Mouse (Mus musculus) left cerebral cortex, adult 2 months (tissue): ENCODE data around the gene Fam43b. TPM values are rescaled to one million over a fixed set of nuclear protein-coding genes. Genes with fewer than 3 reads are reported as not detected.
A peak's percentile ranks its signal among the peaks of the same experiment; 100 is the strongest.

Source experiments
- DNase-seq, 2 experiments: peaks; one replicate each; pipeline ENCODE4 v3.0.0; 2021 to 2022; ENCODE audit warnings: low spot score in 2 of 2, mixed read lengths in 1 of 2; ENCODE audit errors: extremely low spot score in 1 of 2
- H3K27ac ChIP-seq: fragments of 200-600 bp; 2 replicates; pipeline ENCODE4 v1.8.1; 2022
- H3K4me3 ChIP-seq: fragments of 200-600 bp; 2 replicates; pipeline ENCODE4 v1.8.1; 2022
- CTCF ChIP-seq: fragments of 200-600 bp; IDR thresholded peaks from 2 replicates; pipeline ENCODE4 v1.8.1; 2022; ENCODE audit warnings: antibody characterized with exemption, mild to moderate bottlenecking, moderate library complexity
- intact Hi-C: fragments of 180-260 bp; cut with DNase I; formaldehyde crosslinking; loops from one replicate; pipeline ENCODE4 v1.15.1; 2025
- total RNA-seq, 2 experiments: library from RNA; stranded (reverse); gene quantifications; 2 replicates each; pipeline ENCODE4 v1.2.3; 2021

Gene Fam43b
- total RNA-seq, 2 experiments from 2014 or later, result 33.4 to 42.4 TPM

DNA sequence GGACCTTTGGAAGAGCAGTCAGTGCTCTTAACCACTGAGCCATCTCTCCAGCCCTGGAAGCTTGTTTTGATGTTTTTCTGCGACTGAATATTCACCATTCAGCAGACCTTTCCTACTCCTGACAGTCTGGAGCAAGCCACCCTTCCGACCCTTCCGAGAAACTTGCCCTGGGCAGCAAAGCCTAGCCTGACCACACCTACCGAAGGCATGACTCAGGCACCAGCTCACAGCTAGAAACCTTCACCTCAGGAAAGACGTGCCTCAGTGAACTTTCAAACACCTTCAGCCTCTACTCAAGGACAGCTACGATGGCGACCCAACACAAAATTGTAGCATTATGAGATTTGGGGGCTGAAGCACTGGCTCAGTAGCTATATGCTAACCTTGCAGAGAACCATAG is 33.4 kb downstream of the Fam43b start:
- TF ChIP-seq CTCF, result no peak

DNA sequence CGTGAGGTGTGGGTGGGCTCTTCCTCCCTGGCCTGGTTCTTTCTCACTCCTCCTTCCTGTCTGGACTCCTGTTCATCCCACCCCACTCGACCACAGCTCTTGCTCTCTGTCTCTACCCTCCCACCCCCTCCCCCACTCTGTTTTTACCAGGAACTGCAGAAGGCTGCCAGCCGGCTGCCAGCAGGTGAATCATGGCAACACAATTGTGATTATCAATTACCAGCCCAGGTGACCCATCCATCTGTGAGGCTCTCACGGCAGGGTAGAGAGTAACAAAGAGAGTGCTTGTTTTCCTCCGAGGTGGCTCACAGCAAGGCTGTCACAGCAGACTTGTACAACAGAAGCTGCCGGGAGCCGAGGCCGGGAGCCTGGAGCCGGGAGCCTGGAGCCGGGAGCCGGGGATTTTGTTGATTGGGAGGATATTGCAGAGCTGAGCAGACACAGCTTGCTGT is 34.9 kb downstream of the Fam43b start:
- intact Hi-C loops, result no loop called here
- no peak for TF ChIP-seq CTCF
- Histone ChIP-seq H3K4me3 (no peak overlapping the region), H3K27ac (no peak overlapping the region)
- peak in 1 of 2 experiments; percentile 20 for DNase-seq

More for the DNA sequence above, 33.4 kb downstream of the Fam43b start:
- intact Hi-C loops, result no loop called here
- DNase-seq, result no peak
- H3K27ac ChIP-seq, result no peak overlapping the region
- no peak overlapping the region for H3K4me3 ChIP-seq

DNA sequence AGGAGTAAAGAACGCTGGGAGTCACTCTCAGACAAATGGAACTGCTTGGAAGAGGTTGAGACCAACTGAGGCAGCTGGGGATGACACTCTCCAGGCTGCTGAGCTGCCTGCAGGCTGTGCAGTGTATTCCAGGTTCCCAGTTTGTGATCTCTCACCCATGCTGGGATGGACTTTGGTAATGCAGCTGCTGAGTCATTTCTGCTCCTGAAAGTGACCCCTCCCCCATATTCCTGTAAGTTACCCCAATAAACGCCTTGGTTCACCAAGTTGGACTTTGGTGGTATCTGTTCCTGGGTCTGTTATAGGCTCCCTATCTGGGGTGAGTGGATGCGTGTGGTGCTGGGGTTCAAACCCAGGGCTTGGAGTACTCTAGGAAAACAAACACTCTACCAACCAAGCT is 38.2 kb downstream of the Fam43b start:
- no peak for DNase-seq
- no peak for TF ChIP-seq CTCF
- no peak overlapping the region for H3K4me3 ChIP-seq
- no peak overlapping the region for H3K27ac ChIP-seq
- intact Hi-C loops, result no loop called here

GRCm38 (mm10) chr4:138356551-138356950 is 39.8 kb downstream of the Fam43b start:
- TF ChIP-seq CTCF, result no peak
- Histone ChIP-seq H3K27ac (no peak overlapping the region), H3K4me3 (no peak overlapping the region)
- intact Hi-C loops, result no loop called here
- no peak for DNase-seq

- intact Hi-C loops, result no loop called here
- TF ChIP-seq CTCF, result no peak
- no peak for DNase-seq
- H3K27ac ChIP-seq, result no peak overlapping the region
- no peak overlapping the region for H3K4me3 ChIP-seq
Measured at GRCm38 (mm10) chr4:138356141-138356540, 40.2 kb downstream of the Fam43b start.

GRCm38 (mm10) chr4:138355496-138355895 is 40.8 kb downstream of the Fam43b start:
- intact Hi-C loops, result no loop called here
- TF ChIP-seq CTCF, result no peak
- DNase-seq, result no peak
- no peak overlapping the region for H3K4me3 ChIP-seq
- H3K27ac ChIP-seq, result no peak overlapping the region

DNA sequence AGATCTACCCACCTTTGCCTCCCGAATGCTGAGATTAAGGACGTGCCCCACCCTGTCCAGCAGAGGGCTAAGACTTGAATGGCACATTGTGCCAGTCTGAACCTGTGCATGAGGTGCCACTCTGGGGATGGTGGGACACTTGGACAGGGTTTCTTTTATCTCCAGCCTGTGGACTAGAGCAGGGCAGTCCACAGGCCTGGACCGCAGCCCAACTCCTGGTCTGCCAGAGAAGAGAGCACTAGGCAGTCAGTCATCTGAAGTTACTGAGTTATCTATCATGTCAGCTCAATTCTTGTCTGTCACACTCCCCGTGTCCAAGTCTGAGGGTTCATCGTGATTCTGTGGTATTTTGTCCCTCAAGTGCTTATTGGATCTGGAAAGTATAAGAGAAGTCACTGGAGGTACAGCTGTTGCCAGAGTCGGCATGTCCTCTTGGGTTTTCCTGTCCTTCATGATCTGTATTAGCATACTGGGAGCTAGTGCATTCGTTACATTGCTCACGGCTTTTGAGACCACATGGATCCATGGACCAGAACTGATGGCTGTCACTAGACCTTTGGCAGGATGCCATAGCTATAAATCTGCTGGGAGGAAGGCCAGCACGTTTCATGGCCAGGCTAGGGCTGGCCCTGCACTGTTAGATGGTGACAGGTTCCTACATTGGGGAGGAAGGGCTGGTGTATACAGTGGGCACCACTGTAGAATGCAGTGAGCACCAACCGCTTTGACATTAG is 42.7 kb downstream of the Fam43b start:
- H3K4me3 ChIP-seq, result no peak overlapping the region
- H3K27ac ChIP-seq, result no peak overlapping the region
- intact Hi-C loops, result no loop called here
- no peak; the same call in 1 of the 2 replicates for TF ChIP-seq CTCF
- no peak for DNase-seq

GRCm38 (mm10) chr4:138352692-138353091 is 43.6 kb downstream of the Fam43b start:
- intact Hi-C loops, result no loop called here
- TF ChIP-seq CTCF, result no peak
- no peak overlapping the region for H3K4me3 ChIP-seq

GRCm38 (mm10) chr4:138351821-138352220 is 44.5 kb downstream of the Fam43b start:
- DNase-seq, result no peak
- intact Hi-C loops, result no loop called here
- Histone ChIP-seq H3K4me3 (no peak overlapping the region), H3K27ac (no peak overlapping the region)
- TF ChIP-seq CTCF, result no peak

More at GRCm38 (mm10) chr4:138352692-138353091, 43.6 kb downstream of the Fam43b start:
- no peak for DNase-seq
- no peak overlapping the region for H3K27ac ChIP-seq

- no peak overlapping the region for H3K27ac ChIP-seq
- H3K4me3 ChIP-seq, result no peak overlapping the region
- TF ChIP-seq CTCF, result no peak
- no peak for DNase-seq
- intact Hi-C loops, result no loop called here
Measured at GRCm38 (mm10) chr4:138348716-138349115, 47.6 kb downstream of the Fam43b start.

- intact Hi-C loops, result no loop called here
- TF ChIP-seq CTCF, result no peak
- no peak for DNase-seq
Measured at GRCm38 (mm10) chr4:138347280-138347679, 49.0 kb downstream of the Fam43b start.

DNA sequence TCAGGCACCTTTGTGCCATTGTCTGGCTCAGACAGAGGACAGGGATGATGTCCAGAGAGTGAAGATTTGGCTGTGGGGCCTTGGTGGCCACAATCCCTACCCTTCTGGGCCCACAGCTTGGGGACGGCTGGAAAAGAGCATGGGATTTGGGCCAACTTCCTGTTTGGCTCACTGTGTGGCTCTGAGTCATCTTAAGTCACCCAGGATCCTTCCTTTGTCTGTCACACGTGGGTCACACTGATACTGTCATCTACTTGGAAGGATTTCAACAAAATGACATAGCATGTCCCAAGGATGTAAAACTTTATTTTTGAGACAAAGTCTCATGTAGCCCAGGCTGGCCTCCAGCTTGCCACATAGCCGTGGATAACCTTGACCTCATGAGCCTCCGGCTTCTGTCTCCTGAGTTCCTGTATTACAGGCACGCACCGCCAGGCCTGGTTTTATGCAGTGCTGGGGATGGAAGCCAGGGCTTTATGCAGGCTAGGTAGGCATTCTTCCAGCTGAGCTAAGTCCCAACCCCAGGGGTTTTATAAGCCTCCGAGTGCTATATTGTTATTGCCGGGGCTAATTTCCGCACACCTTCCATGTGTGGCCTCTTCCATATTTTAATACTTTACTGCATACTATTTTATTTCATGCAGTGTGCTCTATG is 51.3 kb downstream of the Fam43b start:
- no peak for TF ChIP-seq CTCF
- intact Hi-C loops, result no loop called here
- Histone ChIP-seq H3K27ac (no peak overlapping the region), H3K4me3 (no peak overlapping the region)
- no peak for DNase-seq

More at GRCm38 (mm10) chr4:138347280-138347679, 49.0 kb downstream of the Fam43b start:
- Histone ChIP-seq H3K4me3 (no peak overlapping the region), H3K27ac (no peak overlapping the region)

Other genes starting within 250 kb of the Fam43b start
- 100 to 1,000 TPM; 178 to 183 TPM for gene Hp1bp3, start 180.2 kb downstream of the Fam43b start, total RNA-seq
- gene Sh2d5, start 146.1 kb downstream of the Fam43b start, total RNA-seq, result 10 to 100 TPM; 68.9 to 75.7 TPM
- 10 to 100 TPM; 29.4 to 31.0 TPM for gene Kif17, start 146.1 kb downstream of the Fam43b start, total RNA-seq
- gene Ddost, start 91.8 kb downstream of the Fam43b start, total RNA-seq, result 10 to 100 TPM; 82.4 to 88.9 TPM
- 100 to 1,000 TPM; 302 to 313 TPM for gene Pink1, start 70.2 kb downstream of the Fam43b start, total RNA-seq
- 1 to 10 TPM; 3.8 to 4.0 TPM for gene Cda, start 28.5 kb downstream of the Fam43b start, total RNA-seq
- gene Mul1, start 38.1 kb upstream of the Fam43b start, total RNA-seq, result 10 to 100 TPM; 63.0 to 65.1 TPM
- 1,000 to 10,000 TPM; 1,332 to 1,386 TPM for gene Camk2n1, start 57.8 kb upstream of the Fam43b start, total RNA-seq
- gene Vwa5b1, start 239.4 kb upstream of the Fam43b start, total RNA-seq, result 1 to 10 TPM; 4.9 to 6.0 TPM